Mouse (Mus musculus) layer of hippocampus, adult 2 months (tissue): ENCODE results near the gene Pip. TPM values are rescaled to one million over a fixed set of nuclear protein-coding genes. Genes with fewer than 3 reads are reported as not detected.

Experiments
- DNase-seq, 2 experiments: peaks; one replicate each; pipeline ENCODE4 v3.0.0; 2022; ENCODE audit warnings: low spot score in 2 of 2
- H3K27ac ChIP-seq: fragments of 200-600 bp; 2 replicates; pipeline ENCODE4 v1.8.1; 2022
- H3K4me3 ChIP-seq: fragments of 200-600 bp; 2 replicates; pipeline ENCODE4 v1.8.1; 2022; ENCODE audit warnings: mild to moderate bottlenecking
- CTCF ChIP-seq: fragments of 200-600 bp; conservative IDR thresholded peaks from 2 replicates; pipeline ENCODE4 v1.8.1; 2022; ENCODE audit warnings: antibody characterized with exemption, mild to moderate bottlenecking, moderate library complexity
- long read RNA-seq, 2 experiments: library from polyadenylated mRNA; stranded (forward); transcript quantifications; one replicate each; pipeline ENCODE4 v2.0.0; 2021; ENCODE audit warnings: borderline mapping rate in 2 of 2
- total RNA-seq, 2 experiments: library from RNA; stranded (reverse); gene quantifications; 2 replicates each; pipeline ENCODE4 v1.2.3; 2021

Gene Pip
- not detected for total RNA-seq
- long read RNA-seq, experiment 1: 0 reads
- long read RNA-seq, experiment 2: 0 reads

GRCm38 (mm10) chr6:41847235-41847634 is at the start of gene Pip:
Pip (plus strand) TSS chr6:41847535.
- H3K4me3 ChIP-seq: no peak within 1 kb of the TSS
- no peak for TF ChIP-seq CTCF
- no peak within 1 kb of the TSS for H3K27ac ChIP-seq
- DNase-seq: no peak

- TF ChIP-seq CTCF: no peak
- no peak for DNase-seq
- Histone ChIP-seq H3K4me3 (no peak overlapping the region), H3K27ac (no peak overlapping the region)
Observed at GRCm38 (mm10) chr6:41824086-41824485, 23.2 kb upstream of the Pip start.

- Histone ChIP-seq H3K27ac (no peak overlapping the region), H3K4me3 (no peak overlapping the region)
- TF ChIP-seq CTCF: no peak
- no peak for DNase-seq
Observed at GRCm38 (mm10) chr6:41829516-41829915, 17.8 kb upstream of the Pip start.

- H3K4me3 ChIP-seq: no peak within 1 kb of the TSS
- H3K27ac ChIP-seq: no peak within 1 kb of the TSS
- no peak for DNase-seq
- TF ChIP-seq CTCF: no peak
Observed at GRCm38 (mm10) chr6:41852689-41853088, 5.4 kb downstream of the Pip start, which contains the start of gene Sval2. Sval2 (plus strand) TSS chr6:41852989.

GRCm38 (mm10) chr6:41864038-41864437 is 16.7 kb downstream of the Pip start:
- no peak for DNase-seq
- TF ChIP-seq CTCF: no peak
- no peak overlapping the region for H3K27ac ChIP-seq
- no peak overlapping the region for H3K4me3 ChIP-seq

Other genes starting within 250 kb of the Pip start
- 10 to 100 TPM; 74.3 to 77.3 TPM for gene Ephb6, start 242.1 kb upstream of the Pip start, total RNA-seq
- under 1 TPM; 0.61 to 0.83 TPM for gene Trpv6, start 211.1 kb upstream of the Pip start, total RNA-seq
- not detected for gene Trpv5, start 166.8 kb upstream of the Pip start, total RNA-seq
- not detected for gene Llcfc1, start 163.1 kb upstream of the Pip start, total RNA-seq
- gene Kel, start 143.2 kb upstream of the Pip start, total RNA-seq: not detected
- gene Olfr459, start 72.4 kb upstream of the Pip start, total RNA-seq: not detected
- not detected for gene Sval2, start 5.5 kb downstream of the Pip start, total RNA-seq
- not detected for gene Sval1, start 104.1 kb downstream of the Pip start, total RNA-seq
- not detected for gene Sval3, start 120.6 kb downstream of the Pip start, total RNA-seq
- gene Sva, start 190.9 kb downstream of the Pip start, total RNA-seq: not detected